Mouse (Mus musculus) cerebellum, adult 9-11 months (tissue): Measurements from ENCODE around the gene Ttc39b.

ENCODE experiments used
- DNase-seq: peaks from one replicate; pipeline ENCODE4 v3.0.0; 2022

Ttc39b gene

GRCm38 (mm10) chr4:83316718-83317117 lies 7.3 kb downstream of the Ttc39b start:
- no peak for DNase-seq

GRCm38 (mm10) chr4:83315930-83316329 lies 8.1 kb downstream of the Ttc39b start:
- DNase-seq = no peak

DNA sequence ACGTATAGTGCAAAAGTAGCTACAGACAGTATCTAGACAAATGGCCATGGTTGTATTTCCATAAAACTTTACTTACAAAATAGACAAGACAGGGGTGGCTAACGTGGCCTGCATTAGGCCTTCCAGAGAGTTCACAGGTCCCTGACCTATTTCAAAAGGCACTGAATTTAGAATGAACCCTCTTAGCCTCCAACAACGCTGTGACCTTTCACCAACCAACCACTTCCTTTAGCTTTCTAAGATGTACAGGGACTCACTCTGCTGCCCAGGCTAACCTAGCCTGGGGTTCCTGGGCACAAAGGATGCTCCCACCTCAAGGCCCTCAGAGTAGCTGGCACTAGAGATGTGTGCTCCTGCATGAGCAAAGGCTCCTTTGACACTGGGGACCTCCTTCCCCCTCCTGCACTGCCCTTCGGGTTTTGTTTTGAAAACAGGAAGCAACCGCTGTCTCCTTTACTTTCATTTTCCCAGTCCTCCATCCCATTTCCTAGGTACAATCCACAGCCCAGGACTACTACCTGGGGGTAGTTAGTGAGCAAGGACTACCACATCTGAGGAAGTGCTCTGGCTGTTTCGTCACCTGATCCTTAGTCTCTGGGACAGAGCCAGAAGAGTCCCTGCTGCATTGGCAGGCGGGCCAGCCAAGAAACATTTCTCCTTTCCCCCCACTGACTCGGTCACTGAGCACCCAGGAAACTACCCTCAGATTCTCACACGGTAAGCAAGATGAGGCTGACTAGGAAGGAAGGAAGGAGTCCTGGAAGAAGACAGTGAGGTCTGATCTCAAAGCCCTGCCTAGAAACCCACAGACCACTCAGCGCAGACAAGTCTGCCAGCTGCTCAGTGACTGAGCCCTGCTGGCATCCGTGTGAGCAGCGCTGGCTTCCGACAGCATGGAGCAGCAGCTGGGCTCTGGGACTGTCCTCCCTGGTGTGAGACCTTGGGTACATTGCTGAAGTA lies 8.9 kb downstream of the Ttc39b start:
- no peak for DNase-seq

DNA sequence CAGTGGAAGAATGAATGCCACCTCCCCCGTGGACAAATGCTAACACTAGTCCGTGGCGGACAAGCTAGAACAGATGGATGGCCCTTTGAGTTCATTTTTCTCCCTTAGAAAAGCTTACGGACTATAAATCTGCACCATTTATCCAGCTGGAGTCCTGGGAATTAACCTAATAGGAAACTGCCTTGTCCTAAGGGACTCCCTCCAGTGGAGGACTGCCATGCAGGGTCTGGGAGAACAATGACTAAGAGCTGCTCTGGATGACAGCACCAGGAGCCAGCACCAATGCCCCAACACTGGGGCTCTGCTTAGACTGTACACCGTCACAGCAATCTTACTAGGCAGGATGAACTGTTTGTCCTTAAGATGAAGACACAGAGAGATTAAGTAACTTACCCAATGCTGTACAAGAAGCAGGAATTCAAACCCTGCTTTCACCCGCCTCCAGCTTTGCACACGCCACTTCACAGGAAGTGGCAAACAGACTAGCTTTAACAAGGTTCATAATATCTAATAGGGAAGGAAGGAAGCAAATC lies 9.7 kb downstream of the Ttc39b start:
- no peak for DNase-seq

GRCm38 (mm10) chr4:83312336-83312735 lies 11.7 kb downstream of the Ttc39b start:
- no peak for DNase-seq

DNA sequence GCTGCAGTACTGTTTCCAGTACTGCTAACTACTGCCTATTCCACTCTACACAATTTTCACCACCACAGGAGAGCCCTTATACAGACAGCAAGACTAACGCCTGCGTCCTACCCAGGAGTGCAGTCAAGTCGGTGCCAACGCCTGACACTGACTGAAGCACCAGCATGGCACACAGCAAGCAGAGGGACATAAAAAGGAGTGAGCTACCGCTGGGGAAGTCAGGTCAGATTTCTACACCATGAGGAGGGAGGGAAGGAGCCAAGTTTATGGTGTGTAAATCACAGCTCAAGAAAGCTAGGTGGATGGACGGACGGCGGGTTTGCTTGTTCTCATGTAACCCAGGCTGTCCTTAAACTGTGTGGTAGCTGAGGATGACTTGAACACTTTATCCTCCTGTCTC lies 12.6 kb downstream of the Ttc39b start:
- no peak for DNase-seq

DNA sequence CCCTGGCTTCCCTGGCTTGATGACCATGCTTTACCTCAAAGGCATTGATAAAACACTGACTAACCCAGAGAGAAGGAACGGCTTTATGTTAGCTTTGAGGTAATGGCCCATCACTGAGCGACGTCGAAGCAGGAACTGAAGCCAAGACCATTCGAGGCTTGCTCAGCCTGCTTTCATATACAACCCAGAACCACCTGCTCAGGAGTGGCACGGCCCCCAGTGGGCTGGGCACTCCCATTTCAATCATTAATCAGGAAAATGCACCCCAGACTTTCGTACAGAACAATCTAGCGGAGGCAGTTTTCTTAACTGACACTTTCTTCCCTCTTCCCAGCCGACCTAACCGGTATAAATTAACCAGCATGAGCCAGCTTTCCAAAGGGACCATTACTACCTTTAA lies 13.1 kb downstream of the Ttc39b start:
- no peak for DNase-seq

DNA sequence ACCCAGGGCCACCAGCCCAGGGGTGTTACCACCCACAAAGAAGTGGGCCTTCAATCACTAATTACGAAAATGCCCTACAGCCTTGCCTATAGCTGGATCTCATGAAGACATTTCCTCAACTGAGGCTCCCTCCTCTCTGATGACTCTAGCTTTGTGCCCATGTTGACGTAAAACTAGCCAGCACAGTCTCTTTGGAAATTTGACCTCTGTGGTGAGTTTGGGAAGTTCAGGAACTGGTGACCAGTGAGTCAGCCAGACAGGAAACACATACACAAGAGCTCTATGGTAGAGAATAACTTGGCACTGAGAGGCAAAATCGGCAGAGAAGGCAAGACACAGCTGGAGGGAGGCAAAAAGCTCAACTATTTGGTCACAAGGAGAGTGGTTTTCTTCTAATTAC lies 15.1 kb downstream of the Ttc39b start:
- DNase-seq = no peak

DNA sequence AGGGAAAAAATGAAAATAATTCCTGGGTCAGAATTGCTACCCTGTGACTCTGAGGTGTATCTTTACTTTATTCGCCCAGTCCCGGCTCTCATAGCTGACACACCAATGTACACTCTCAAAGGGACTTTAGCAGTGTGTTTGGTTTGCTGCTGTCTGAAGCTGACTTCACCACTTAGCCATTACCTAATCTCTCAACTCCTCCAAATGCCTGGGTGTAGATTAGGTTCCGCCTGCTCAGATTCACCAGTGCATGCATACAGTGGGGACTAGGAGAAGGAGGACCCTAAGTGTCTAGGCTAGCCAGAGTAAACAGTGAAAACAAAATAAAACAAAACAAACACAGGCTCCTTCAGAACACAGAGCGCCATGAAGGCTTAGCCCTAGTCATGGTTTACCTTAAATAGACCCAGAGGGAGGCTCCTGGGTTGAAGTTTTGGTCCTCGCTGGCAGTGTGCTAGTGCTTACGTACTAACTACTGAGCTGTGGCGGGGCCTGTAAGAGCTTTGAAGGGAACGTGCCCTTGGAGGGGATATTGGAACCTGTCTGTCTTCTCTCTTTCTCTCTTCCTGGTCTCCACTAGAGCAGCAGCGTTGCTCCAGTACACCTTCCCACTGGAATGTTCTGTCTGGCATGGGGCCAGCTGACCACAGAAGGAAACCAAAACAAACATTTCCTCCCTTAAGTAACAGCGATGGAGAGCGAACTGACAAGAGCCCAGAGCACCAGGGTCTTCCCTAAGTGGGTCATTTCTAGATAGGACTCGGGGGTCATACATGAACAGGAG lies 16.2 kb downstream of the Ttc39b start:
- no peak for DNase-seq

DNA sequence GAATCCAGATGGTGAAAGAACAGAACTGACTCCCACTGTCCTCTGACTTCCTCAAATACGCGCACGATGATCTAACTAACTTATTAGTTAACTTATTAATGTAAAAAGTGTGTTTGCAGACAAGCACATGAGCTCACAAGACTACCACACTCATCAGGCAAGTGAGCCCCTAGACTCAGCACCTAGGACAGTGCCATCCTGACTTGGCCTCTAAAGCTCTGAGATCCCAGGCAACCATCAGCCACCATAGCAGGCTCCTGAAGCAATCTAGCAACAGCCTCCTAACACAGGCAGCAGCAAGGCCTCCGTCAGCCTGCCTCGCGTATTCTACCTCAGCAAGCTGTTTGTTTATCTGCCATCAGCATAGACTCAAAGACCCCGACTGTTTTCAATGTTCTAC lies 17.2 kb downstream of the Ttc39b start:
- no peak for DNase-seq

DNA sequence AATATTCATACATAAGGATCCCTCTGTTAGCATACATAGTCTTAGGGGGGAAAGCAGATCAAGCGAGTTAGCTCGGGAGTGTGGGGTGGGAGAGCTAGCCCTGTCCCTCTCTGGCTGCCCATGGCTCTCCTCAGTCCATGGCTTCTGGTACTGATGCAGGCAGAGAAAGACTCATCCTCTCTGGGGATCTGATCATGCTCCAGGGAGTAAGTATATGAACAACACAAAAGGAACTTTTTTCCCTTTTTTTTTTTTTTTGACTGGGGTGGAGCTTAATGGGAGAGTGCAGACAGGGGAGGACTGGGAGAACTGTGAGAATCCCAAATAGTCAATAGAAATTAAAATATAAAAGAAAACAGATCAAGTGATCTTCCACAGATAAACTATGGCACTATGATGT lies 19.0 kb downstream of the Ttc39b start:
- no peak for DNase-seq

- peak; percentile 73 for DNase-seq
Measured at GRCm38 (mm10) chr4:83302887-83303827, 20.9 kb downstream of the Ttc39b start.

DNA sequence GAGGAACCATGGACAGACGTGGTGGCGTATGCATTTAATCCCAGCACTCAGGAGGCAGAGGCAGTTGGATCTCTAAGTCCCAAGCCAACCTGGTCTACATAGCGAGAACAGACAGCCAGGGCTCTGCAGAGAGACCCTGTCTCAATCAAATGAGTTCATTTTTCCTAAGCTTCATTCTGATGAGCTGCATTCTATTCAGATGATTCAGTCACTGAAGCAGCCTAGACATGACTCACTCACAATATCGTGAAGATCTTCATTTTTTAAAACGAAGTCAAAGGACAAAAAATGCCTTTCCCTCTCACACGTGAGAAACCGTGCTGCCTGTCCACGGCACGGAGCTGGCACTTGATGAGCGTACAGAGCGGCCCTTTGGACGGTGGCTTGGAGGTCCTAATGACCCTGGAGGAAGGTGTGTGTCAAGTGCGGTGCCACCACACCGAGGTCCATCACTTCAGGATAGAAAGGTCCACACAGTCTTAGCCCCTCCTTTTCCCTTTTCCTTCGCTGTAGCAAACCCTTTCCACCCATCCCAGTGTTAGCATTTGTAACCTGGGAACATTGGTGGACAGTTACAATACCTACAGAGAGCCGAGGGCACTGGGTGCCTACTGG lies 21.8 kb downstream of the Ttc39b start:
- no peak for DNase-seq

DNA sequence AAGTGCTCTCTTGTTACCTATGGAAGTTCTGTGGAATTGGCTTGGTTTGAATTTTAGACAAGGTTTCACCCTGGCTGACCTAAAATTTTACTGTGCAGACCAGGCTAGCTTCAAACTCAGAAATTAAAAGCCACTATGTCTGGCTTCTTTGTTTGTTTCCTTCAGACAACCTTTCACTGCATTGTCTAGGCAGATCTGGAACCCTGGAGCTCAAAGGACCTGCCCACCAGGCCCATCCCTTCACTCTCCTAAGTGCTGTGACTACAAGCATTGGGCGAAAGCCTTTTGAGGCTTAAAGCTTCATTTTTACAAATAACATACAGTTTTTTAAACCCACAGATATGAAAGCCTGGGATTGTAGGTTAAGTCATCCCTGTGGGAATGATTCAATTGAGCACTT lies 22.3 kb downstream of the Ttc39b start:
- DNase-seq = no peak

- DNase-seq = peak; percentile 75
Measured at GRCm38 (mm10) chr4:83284768-83285350, 39.2 kb downstream of the Ttc39b start.

- DNase-seq = peak; percentile 58
Measured at GRCm38 (mm10) chr4:83283973-83284767, 39.9 kb downstream of the Ttc39b start.

GRCm38 (mm10) chr4:83282424-83282823 lies 41.6 kb downstream of the Ttc39b start:
- no peak for DNase-seq

- DNase-seq = no peak
Measured at GRCm38 (mm10) chr4:83279236-83279635, 44.8 kb downstream of the Ttc39b start.

GRCm38 (mm10) chr4:83274241-83274640 lies 49.8 kb downstream of the Ttc39b start:
- DNase-seq = no peak

DNA sequence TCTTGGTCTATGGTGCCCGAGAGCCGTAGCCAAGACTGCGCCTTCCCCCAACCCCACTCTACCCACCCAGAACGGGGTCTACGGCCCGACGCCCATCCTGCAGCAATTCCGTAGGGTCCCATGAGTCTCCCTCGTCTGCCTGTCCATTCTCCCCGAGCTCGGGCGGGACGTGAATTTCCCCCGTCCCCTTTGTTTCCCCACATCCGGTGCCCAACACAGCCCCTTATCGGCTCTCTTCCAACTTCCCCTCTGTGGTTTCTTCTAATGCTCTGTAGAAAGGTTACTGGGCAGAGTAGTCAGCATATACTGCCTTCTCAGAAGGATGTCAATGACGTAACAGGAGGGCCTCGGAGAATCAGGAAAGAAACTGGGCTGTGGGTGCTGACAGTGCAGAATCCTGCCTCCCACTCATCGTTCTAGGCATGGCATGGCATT lies 50.4 kb downstream of the Ttc39b start:
- no peak for DNase-seq
